16 mouse cellular contexts compared by ENCODE assay signal in the genomic region with DNA sequence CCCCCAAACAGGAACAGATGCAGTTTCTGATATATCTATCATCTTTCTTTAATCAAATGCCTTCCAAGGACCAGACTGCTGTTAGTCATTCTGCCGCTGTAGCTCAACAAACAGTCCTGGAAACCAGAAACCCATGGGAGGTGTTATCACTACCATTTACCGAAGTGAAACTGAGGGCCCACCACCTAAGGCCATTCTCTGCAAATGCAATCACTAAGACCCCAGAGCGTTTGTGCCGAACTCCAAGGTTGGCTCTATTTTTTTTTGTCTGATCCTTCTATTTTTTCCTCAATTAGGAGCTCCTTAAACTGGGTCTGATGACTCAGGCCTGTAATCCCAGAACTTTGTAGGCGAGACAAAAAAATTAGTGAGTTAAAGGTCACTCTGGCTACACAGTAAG.
"Had no signal": no experiment of that assay in that cellular context is flagged by ENCODE, and none has a peak within 500 bp of the region (broad histone marks: within the 10 kb centered on the region; RNA-seq: fewer than 3 reads in every experiment).

No protein-coding gene starts in this region.

- H3K4me3 ChIP-seq: limb, embryonic 12.5 days; midbrain, embryonic 10.5 days; midbrain, embryonic 15.5 days; neural tube, embryonic 12.5 days; stomach, embryonic 15.5 days had no signal

- H3K4me2 ChIP-seq: limb, embryonic 12.5 days; midbrain, embryonic 15.5 days; neural tube, embryonic 12.5 days; stomach, embryonic 15.5 days had no signal

- H3K27me3 ChIP-seq: limb, embryonic 12.5 days; midbrain, embryonic 15.5 days; neural tube, embryonic 12.5 days; stomach, embryonic 15.5 days had no signal

- H3K36me3 ChIP-seq: midbrain, embryonic 15.5 days had no signal

- H3K27ac ChIP-seq: liver, embryonic 14.5 days; midbrain, embryonic 10.5 days; midbrain, embryonic 15.5 days; neural tube, embryonic 12.5 days; stomach, embryonic 15.5 days had no signal

- H3K9me3 ChIP-seq: limb, embryonic 12.5 days; midbrain, embryonic 10.5 days; midbrain, embryonic 15.5 days; neural tube, embryonic 12.5 days; stomach, embryonic 15.5 days had no signal

- DNase-seq: kidney, adult 9 months; kidney, postnatal 14 days; layer of hippocampus, adult 9-11 months; layer of hippocampus, postnatal 36 days; lung, adult 2 months; lung, postnatal 36 days; right cerebral cortex, postnatal 4 days; spleen, adult 18-20 months; thymus, adult 2 months; thymus, postnatal 25 days had no signal

- H3K4me1 ChIP-seq: midbrain, embryonic 10.5 days; midbrain, embryonic 15.5 days; neural tube, embryonic 12.5 days; stomach, embryonic 15.5 days had no signal

- H3K9ac ChIP-seq: limb, embryonic 12.5 days; liver, embryonic 14.5 days; midbrain, embryonic 15.5 days; neural tube, embryonic 12.5 days; stomach, embryonic 15.5 days had no signal
